Mouse (Mus musculus) midbrain, postnatal 0 days (tissue): ENCODE measurements around the gene Btg3. TPM values are rescaled to one million over a fixed set of nuclear protein-coding genes. Genes with fewer than 3 reads are reported as not detected.

ENCODE experiments used
- ATAC-seq: fragments of 200-750 bp; cut with Nextera tagmentation; 2 replicates; pipeline ENCODE4 v1.8.0; 2017; ENCODE audit warnings: moderate number of reproducible peaks, mild to moderate bottlenecking, moderate TSS enrichment, moderate library complexity; ENCODE audit not compliant: low FRiP score
- DNase-seq: peaks from one replicate; pipeline ENCODE4 v3.0.0-alpha.2; 2015; ENCODE audit warnings: low spot score
- H3K27ac ChIP-seq: fragments of 300-500 bp; sonication (generic); 2 replicates; pipeline ENCODE4 v1.5.1; 2014; ENCODE audit warnings: low read depth, mild to moderate bottlenecking, low read length, mixed read lengths
- H3K27me3 ChIP-seq: fragments of 300-500 bp; sonication (generic); 2 replicates; pipeline ENCODE4 v1.6.1; 2014; ENCODE audit warnings: low read length, control low read depth, mixed read lengths; ENCODE audit not compliant: insufficient read depth
- H3K36me3 ChIP-seq: fragments of 300-500 bp; sonication (generic); 2 replicates; pipeline ENCODE4 v1.6.1; 2014; ENCODE audit warnings: low read length, control low read depth, mixed read lengths; ENCODE audit not compliant: insufficient read depth
- H3K4me1 ChIP-seq: fragments of 300-500 bp; sonication (generic); 2 replicates; pipeline ENCODE4 v1.6.1; 2014; ENCODE audit warnings: mild to moderate bottlenecking, control low read depth, antibody characterized with exemption, low read length, mixed read lengths; ENCODE audit not compliant: insufficient read depth
- H3K4me2 ChIP-seq: fragments of 300-500 bp; sonication (generic); 2 replicates; pipeline ENCODE4 v1.6.1; 2014; ENCODE audit warnings: low read depth, mild to moderate bottlenecking, low read length, mixed read lengths; ENCODE audit not compliant: poor library complexity, severe bottlenecking
- H3K4me3 ChIP-seq: fragments of 300-500 bp; sonication (generic); 2 replicates; pipeline ENCODE4 v1.5.1; 2014; ENCODE audit warnings: low read depth, mild to moderate bottlenecking, low read length, moderate library complexity
- H3K9ac ChIP-seq: fragments of 300-500 bp; sonication (generic); replicated peaks from 2 replicates; pipeline ENCODE4 v1.6.1; 2014; ENCODE audit warnings: mild to moderate bottlenecking, low read length, moderate library complexity, mixed read lengths; ENCODE audit not compliant: poor library complexity, severe bottlenecking
- H3K9me3 ChIP-seq: fragments of 300-500 bp; sonication (generic); 2 replicates; pipeline ENCODE4 v1.6.1; 2016; ENCODE audit warnings: low read length, control low read depth
- CTCF ChIP-seq: IDR thresholded peaks from 2 replicates; pipeline ENCODE4 v1.5.1; 2016; ENCODE audit warnings: antibody characterized with exemption, mild to moderate bottlenecking
- WGBS: fragments of 180-500 bp; shearing (Covaris S2); extraction: QIAGEN DNeasy Blood & Tissue Kit; methylation state at CpG from one replicate; pipeline ENCODE4 v1.1.7; 2014; 5-methylcytosine and 5-hydroxymethylcytosine counted together
- polyA plus RNA-seq: library from polyadenylated mRNA; unstranded; fragments of >200 nt; fragmentation: Nextera tagmentation; extraction: Ambion mirVana; gene quantifications from 2 replicates; pipeline ENCODE4 v1.2.1, GENCODE M21; 2015
- total RNA-seq: library from RNA; depleted of rRNA; stranded (reverse); fragments of >200 nt; gene quantifications from 2 replicates; pipeline ENCODE4 v1.2.3, GENCODE M21; 2014; rRNA removed

Gene Btg3
- total RNA-seq (10.2 and 10.6 TPM in 2 replicates), polyA plus RNA-seq (16.5 and 19.8 TPM in 2 replicates)

DNA sequence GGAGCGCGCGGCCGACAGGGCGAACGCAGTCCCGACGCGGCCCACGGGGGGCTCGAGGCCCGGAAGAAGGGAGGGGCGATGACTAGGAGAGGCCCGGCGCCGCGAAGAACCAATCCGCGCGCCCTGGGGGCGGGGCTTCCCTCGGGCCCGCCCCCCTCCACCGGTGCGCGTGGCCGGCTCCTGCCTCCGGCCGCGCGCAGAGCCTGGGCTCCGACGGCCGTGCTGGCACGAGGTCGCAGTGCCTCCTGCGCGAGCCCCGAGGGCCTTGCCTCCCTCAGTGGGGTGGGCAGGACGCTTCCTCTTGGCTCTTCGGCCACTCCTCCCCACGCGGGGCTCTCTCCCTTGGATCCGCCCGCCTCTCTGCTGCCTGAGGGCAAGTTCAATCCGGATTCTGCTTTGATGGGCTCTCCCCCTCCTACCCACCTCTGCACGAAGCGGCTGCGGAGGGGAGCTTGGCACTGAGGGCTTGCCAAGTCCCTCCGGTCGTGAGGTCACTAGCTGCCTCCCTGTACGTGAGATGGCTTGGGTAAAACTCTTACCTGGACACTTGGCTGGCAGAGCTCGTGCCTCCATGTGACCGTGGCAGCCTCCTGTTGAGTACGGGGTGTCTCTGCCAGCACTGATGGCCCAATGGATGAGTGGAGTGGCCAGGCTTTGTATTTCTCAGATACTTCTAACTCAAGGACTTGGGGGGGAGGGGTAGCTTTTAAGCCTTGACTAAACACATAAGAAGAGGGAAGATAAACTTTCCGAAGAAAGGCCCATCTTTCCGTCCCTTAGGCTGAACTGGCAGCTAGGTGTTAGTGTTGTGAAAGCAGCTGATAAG, at the start of gene Btg3:
Gene Btg3 (minus strand): TSS at position 448 of the 826 bp plus-strand sequence.
- ATAC-seq (peak; percentile 97), DNase-seq (peak; percentile 96)
- WGBS: 3% methylated on average over 44 of the region's 57 CpGs

DNA sequence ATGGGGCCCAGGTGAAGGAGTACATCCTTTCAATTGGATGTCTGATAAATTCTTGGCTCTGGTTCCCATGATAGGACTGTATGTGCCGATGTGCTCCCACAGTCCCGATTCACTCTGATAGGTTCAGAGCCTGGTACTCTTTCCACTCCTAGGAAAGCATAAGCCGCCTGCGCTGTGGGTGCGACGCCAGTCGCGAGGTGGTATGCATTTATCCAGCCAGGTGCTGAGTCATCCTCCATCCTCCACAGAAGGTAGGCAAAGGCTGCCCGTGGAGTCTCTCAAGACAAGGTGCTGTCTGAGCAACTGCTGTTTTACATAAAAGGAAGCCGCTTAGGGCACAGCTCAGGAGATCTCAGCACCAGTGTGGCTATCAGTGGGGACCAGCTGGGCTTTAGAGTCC, 40.7 kb upstream of the Btg3 start:
- ATAC-seq (no peak), DNase-seq (no peak)
- no peak for TF ChIP-seq CTCF
- Histone ChIP-seq H3K4me2 (no peak overlapping the region), H3K9me3 (no peaks in the 10 kb centered on the region), H3K4me1 (no peaks in the 10 kb centered on the region), H3K9ac (no peak overlapping the region), H3K27me3 (no peaks in the 10 kb centered on the region), H3K36me3 (no peaks in the 10 kb centered on the region), H3K27ac (no peak overlapping the region), H3K4me3 (no peak overlapping the region)
- 71% methylated on average over 10 of the region's 10 CpGs for WGBS

More for the DNA sequence above, at the start of gene Btg3:
- Histone ChIP-seq H3K27ac (peak within 1 kb of the TSS; percentile 59; the same call in 1 of the 2 replicates), H3K4me1 (no peaks in the 10 kb centered on the region), H3K27me3 (no peaks in the 10 kb centered on the region), H3K36me3 (no peaks in the 10 kb centered on the region), H3K4me2 (peak within 1 kb of the TSS; percentile 79), H3K9me3 (no peaks in the 10 kb centered on the region), H3K9ac (peak within 1 kb of the TSS; percentile 89), H3K4me3 (peak within 1 kb of the TSS; percentile 85)
- TF ChIP-seq CTCF: no peak

DNA sequence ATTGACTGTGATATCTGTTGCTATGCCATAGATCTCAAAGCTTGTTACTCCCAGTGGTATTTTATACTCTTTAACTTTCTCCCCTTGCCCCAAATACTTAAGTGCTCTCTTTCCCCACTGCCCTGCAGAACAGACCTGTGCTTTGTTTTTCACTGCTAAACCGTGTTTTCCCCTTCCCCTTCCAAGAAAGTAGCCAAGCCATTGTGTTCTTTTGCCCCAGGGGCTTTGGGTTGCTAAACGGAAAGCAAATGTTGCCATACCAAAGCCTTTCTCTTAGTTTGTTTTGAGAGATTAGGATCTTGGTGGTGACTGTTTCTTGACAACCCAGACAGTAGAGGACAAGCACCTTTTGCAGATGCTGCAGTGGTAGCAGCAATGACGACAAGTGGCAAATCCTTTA, 39.5 kb upstream of the Btg3 start:
- no peak overlapping the region for H3K4me3 ChIP-seq
- no peak for DNase-seq
- H3K27me3 ChIP-seq: no peaks in the 10 kb centered on the region
- H3K9ac ChIP-seq: no peak overlapping the region
- no peaks in the 10 kb centered on the region for H3K36me3 ChIP-seq
- TF ChIP-seq CTCF: no peak
- no peak for ATAC-seq
- H3K4me2 ChIP-seq: no peak overlapping the region
- H3K4me1 ChIP-seq: no peaks in the 10 kb centered on the region
- WGBS: 10% methylated on average over 3 of the region's 3 CpGs
- no peak overlapping the region for H3K27ac ChIP-seq
- no peaks in the 10 kb centered on the region for H3K9me3 ChIP-seq

DNA sequence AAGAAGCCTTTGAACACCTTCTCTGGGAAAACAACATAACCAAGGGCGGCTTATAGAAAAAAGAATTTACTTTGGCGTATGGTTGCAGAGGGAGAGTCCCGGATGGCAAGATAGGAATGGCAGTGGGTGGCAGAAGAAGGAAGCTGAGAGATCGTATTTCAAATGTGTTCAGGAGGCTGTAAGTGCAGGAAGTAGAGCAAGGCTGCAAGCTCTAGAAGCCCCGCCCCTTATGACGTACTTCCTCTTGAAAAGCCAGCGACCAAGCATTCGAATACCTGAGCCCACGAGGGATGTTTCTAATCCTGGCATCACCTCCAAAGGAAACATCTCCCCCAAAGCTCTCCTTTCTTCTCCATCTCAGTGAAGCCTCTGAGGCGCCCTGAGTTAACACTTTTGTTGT, 33.0 kb upstream of the Btg3 start:
- no peak for DNase-seq
- no peak for ATAC-seq
- Histone ChIP-seq H3K9me3 (no peaks in the 10 kb centered on the region), H3K27me3 (no peaks in the 10 kb centered on the region), H3K27ac (no peak overlapping the region), H3K4me1 (no peaks in the 10 kb centered on the region), H3K4me3 (no peak overlapping the region), H3K4me2 (no peak overlapping the region), H3K36me3 (no peaks in the 10 kb centered on the region), H3K9ac (no peak overlapping the region)
- WGBS: 88% methylated on average over 10 of the region's 10 CpGs
- TF ChIP-seq CTCF: no peak

DNA sequence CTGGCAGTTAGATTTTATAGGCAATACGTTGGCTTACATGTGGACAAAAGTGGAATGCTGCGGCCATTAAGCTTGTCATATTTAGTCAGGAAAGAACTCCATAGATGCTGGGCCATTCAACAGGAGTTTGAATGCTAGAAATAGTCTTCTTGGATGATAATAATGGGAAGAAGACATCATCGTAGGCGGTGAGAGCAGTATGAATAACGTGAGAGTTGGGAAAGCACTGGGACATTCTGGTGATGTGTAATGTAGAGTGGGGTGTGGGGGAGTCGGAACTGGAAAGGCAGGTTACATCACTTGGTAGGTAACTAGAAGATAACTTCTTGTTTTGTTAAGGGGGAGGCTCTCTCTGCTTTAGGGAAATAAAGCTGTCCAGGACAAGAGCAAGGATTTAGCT, 30.9 kb upstream of the Btg3 start:
- Histone ChIP-seq H3K9me3 (no peaks in the 10 kb centered on the region), H3K4me1 (no peaks in the 10 kb centered on the region), H3K4me2 (no peak overlapping the region), H3K27me3 (no peaks in the 10 kb centered on the region), H3K9ac (no peak overlapping the region), H3K4me3 (no peak overlapping the region), H3K27ac (no peak overlapping the region), H3K36me3 (no peaks in the 10 kb centered on the region)
- DNase-seq (no peak), ATAC-seq (no peak)
- TF ChIP-seq CTCF: no peak
- WGBS: 93% methylated on average over 6 of the region's 6 CpGs

DNA sequence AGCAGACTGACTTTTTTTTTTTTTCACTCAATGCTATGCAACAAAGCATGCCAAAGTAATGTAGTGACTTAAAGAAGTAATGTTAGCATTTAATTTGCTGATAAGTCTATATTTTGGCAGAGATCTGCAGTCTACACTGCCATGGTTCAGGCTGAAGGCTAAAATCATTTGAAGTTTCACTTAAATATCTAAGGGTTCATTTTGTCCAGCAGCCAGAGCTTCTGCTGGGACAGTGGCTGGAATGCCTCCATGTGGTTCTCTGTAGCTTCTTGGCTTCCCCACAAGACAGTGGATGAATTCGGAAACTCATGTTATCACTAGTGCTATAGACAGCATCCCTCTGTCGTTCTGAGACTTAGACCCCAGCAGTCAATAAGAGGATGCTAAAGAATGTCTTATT, 29.7 kb upstream of the Btg3 start:
- no peak for TF ChIP-seq CTCF
- no peak overlapping the region for H3K4me3 ChIP-seq
- no peaks in the 10 kb centered on the region for H3K36me3 ChIP-seq
- H3K27ac ChIP-seq: no peak overlapping the region
- no peaks in the 10 kb centered on the region for H3K4me1 ChIP-seq
- 81% methylated on average over 2 of the region's 2 CpGs for WGBS
- ATAC-seq: no peak
- H3K4me2 ChIP-seq: no peak overlapping the region
- DNase-seq: no peak
- H3K27me3 ChIP-seq: no peaks in the 10 kb centered on the region
- H3K9me3 ChIP-seq: no peaks in the 10 kb centered on the region
- H3K9ac ChIP-seq: no peak overlapping the region
